Mouse (Mus musculus): Measurements from ENCODE around the gene Nrde2.
"Not testable (repeated sequence)": the region's sequence is repeated elsewhere in the genome, so short reads cannot be mapped to it uniquely, and the experiment has no call there.

The Nrde2 gene

DNA sequence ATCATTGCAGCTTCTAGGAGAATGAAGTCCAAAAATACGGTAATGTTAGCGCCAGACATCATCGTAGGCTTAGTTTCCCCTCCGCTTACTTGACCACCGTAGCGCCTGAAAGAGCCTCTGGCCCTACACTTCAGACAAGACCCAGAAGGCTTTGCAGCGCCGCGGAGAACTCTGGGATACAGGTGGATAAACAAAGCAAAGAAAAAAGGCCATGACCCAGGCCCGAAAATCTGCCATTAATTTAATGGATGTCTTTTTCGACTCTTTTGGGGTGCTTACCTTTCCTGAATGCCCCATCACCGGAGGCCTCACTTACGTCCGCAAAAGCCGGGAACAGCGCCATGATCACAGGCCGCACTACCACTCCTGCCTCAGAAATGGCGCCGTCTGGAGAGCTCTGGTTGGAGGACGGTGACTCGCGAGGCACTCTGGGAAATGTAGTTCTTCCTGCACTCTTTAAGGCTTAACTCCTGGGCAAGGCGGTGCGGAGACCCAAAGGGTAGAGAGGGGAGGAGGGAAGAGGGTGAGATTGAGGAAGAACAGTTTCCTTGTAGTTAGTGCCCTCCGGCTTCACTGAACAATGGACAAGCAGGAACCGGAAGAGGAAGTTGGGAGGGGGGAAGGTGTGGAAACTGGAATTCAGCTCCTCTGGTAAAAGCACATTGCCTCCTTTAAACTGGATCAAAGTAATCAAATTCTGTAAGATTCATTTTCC is at the start of gene Nrde2:
Gene Nrde2, minus strand, starts transcription at position 393 of the 715 bp plus-strand sequence.
- DNase-seq (ENCODE audit: low spot score): peak; percentile 86

DNA sequence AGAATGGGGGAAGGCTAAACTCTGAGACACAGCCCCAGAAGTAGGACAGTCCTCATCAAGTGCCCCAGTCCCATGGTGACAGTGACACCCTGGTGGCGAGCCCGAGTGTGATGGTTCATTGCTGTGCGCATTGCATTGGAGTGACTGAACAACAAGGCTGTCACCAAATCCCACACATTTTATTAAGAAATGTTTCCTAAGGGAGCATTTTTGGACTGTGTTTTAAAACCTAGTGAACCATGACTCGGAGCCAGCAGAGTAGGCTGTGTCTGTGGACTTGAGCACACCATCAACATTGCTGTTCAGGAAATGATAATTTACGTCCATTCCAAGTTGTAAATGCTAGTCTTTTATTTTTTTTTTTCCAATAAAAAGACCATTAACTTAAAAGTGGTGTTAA is 47.5 kb upstream of the Nrde2 start:
- DNase-seq (ENCODE audit: low spot score): no peak

DNA sequence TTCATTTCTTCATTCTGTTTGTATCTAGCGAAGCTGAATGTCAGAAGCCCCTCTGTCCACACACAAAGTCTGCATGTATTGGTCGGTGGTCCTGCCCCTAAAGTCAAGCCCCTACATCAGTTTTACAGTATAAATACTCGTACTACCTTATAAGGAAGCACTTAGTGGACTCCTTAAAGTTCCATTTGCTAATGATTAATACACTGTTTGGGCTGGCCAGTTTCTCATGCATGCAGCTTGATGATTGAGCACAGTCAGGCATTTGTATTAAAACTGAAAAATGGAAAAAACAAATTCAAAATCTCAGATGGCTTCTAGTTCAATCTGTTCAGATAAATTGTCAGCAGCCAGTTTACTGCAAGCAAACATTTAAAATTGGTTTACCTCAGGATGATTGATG is 47.1 kb upstream of the Nrde2 start:
- DNase-seq (ENCODE audit: low spot score): no peak

DNA sequence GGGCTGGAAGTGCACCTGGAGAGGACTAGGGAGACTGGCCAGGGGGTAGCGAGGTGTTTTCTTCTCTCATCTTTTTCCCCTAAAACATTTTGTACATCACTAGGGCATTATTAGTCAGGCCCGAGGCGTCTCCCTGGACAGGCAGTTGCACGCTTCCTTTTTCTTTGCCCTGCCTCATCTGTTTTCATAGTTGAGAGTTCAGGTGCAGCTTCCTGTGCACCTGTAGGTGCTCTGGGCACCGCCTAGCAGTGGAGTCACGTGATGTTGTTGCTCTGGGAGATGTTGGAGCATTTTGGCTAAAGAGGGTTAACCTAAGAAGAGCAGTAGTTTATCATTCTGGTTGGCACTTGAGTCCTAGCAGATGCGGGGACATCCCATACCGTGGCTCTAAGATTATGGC is 45.7 kb upstream of the Nrde2 start:
- no peak for DNase-seq (ENCODE audit: low spot score)

DNA sequence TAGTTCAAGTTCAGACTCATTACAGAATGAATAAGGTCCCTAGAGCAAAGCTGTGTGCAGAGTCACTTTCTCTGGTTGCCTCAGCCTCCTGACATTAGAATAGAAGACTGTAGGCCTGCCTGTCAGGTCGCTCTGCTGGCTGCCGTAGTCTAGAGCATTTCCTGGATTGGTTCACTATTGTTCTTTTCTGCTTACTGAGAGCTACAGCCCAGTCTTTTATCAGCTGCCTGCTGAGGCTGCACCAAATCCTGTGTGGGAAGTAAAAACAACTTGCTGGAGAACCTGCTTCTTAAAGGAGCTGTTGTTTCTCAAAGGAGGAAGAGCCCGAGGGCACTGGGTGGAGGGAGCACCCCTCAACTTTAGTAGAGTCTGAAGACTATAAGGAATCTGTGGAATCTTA is 44.3 kb upstream of the Nrde2 start:
- DNase-seq (ENCODE audit: low spot score): no peak

DNA sequence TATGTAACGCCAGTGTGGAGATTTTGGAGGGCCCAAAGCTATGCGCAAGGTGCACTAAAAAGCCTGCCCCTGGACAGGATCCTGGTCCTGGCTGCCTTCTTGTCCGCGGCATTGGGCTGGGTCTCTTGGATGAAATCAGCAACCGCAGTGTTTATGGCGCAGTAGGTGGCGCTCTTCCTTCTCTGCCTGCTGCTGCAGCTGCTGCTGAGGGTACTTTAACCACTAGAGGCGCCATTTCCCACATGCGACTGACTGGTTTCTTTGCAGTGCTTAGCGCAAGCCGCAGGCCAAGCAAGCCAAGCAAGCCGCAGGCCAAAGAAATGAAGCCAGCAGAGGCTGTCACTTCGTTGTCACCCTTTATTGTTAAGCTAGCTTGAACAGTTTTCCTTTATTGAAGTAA is 42.4 kb upstream of the Nrde2 start:
- peak; percentile 93 for DNase-seq (ENCODE audit: low spot score)

DNA sequence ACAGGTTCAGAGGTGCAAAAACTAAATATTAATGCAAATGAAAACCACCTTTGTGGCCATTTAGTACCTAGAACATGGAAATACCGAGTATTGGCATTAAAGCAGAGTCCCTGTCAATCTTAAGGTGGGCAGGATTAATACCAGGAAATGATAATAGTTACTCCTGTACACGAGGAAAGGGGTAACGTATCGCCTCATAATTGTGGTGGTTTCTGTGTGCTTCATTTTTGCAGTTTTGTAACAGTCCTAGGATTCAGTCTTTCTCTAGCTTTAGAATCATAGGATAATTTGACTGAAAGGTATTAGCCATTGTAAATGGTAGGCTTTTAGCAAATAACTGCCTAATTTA is 41.9 kb upstream of the Nrde2 start:
- DNase-seq (ENCODE audit: low spot score): no peak

DNA sequence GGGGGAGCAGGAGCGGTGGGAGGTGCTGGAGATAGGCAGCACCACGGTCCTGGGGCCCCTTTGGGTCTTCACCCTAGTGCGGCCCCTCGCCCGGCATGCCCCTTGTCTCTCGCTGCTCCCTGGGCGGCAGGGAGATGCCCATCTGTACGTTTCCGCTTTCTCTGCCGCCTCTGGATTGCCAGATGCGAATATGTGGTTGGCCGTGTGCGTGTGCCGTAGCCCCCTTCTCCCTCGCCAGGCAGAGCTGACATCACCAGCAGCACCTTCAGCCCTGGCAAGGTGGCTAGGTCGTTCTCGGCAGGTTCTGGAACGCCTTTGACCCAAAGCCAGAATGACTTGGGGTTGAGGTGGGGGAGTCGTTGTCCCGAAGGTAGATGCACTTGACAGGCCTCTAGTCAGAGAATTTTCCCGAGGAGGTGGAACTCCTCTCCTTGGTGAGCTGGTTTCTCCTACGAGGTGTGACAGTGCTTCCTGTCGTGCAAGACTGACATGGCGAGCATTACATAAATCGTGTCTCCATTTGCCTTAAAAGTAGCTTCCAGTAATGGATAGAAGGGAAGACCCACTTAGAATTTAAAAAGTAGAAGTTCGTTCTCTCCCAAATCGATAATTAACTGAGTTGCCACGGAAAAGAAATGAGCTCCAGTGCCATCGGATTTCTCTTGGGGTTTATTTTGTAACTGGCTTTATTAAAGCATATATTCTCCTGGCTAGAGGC is 41.4 kb upstream of the Nrde2 start:
- peak; percentile 61 for DNase-seq (ENCODE audit: low spot score)

DNA sequence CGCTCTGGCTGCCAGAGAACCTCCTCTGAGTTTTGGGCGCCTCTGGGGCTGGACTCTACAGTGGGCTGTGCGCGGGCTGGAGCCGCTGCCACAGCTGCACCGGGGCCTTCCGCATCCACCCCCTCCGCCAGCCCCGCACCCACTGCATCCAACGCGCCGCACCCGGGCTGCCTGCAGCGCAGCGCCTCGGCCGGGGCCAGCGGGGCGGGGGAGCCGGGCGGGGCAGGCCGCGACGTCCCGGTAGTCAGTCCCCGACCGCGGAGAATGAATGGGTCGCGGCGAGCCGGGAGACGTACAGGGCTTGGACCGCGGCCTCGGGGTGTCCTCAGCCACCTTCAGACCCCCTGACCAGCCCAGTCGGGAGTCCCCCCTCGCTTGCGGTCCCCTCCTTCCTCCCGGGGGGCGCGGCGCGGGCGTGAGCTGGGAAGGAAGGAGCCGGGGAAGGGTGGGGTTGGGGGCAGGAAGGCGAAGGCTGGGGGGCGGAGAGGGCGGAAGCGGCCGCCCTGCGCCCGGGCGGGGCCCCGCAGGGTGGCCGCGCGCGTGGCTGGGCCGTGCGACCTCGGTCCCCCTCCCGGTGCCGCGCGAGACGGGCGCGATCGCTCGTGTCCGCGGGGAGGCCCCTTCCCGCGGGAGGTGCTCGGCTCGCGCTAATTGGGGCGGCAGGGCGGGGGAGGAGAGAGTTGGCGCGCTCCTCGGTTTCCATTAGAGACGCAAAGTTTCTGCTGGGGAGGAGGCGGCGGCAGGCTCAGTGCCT is 40.6 kb upstream of the Nrde2 start:
- peak; percentile 55 for DNase-seq (ENCODE audit: low spot score)

DNA sequence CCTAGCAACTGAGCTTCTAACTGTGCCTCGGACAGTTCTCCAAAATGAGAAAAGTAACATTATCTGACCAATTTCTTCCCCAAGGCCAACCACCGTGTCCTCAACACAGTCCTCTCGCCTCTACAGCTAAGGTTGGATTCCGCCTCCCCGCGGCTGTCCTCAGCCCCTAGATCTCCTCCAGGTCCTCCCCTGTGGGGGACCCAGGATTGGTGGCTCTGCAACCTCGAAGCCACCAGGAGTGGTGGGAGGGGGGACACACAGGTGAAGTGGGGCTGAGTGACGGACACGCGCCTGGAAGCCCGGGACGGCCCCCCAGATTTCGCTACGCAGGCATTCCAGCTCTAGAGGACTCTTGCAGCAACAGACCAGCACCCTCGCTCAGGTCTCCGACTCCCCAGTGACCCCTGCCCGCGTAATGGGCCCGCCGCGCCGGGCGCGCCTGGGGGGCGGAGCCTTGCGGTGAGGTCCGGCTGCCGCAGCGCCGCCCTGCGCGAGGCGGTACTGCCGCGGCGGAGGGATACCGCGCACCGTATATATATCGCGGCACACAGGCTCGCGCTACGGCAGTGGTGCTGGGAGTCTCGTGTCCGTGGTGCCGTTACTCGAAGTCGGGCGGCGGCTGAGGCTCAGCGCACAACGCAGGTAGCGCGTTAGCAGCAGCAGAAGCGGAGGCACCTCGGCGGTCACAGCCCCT is 39.7 kb upstream of the Nrde2 start, which contains the start of gene Calm1:
Gene Calm1, plus strand, starts transcription at position 469 of the 694 bp plus-strand sequence.
- DNase-seq (ENCODE audit: low spot score): peak; percentile 93

DNA sequence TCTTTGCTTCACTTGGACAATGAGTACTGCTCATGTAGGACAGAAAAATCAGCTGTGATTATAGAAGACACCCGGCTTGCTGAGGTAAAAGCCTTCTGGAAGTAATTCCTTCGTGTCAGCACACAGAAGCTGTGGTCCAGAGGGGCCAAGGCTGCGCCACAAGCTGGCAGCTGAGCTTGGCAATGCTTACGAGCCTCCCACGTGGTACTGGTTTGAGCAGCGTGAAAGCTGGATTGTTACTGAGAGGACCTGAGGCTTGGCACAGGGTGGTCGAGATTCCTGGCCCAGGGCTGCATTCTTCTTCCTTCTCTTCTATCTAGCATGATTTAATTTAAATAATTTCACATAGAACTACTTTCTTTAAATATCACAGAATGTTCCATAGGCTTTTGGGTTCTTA is 37.3 kb upstream of the Nrde2 start:
- DNase-seq (ENCODE audit: low spot score): no peak

DNA sequence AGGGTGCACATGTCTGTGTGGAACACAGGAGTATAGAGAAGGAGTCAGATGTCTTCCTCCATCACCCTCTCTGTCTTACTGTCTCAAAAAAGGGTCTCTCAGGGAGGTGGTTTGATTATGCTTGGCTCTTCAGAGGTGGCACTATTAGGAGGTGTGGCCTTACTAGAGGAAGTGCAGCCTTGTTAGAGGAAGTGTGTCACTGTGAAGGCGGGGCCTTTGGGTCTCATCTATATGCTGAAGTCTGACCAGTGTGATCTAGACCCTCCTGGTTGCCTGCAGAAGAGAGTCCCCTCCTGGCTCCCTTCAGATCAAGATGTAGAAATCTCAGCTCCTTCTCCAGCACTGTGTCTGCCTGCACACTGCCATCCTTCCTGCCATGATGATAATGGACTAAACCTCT is 34.7 kb upstream of the Nrde2 start:
- DNase-seq (ENCODE audit: low spot score): no peak

DNA sequence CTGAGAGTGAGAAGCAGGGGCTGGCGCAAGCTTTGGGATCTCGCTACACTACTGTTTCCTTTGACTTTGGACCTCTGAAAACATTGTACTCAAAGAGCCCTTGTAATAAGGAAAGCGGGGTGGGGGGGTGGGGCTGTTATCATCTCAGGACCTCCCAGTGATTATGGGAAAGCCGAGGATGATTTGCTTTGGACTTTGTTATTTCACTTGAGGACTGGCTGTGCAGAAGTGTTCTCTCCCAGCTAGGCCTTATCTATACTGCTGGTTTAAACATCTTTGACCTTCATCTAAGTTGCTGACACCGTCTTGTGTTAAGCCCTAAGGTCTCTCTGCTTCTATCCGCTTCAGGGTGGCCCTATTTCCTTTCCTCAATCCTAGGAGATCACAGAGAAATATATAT is 31.3 kb upstream of the Nrde2 start:
- no peak for DNase-seq (ENCODE audit: low spot score)

DNA sequence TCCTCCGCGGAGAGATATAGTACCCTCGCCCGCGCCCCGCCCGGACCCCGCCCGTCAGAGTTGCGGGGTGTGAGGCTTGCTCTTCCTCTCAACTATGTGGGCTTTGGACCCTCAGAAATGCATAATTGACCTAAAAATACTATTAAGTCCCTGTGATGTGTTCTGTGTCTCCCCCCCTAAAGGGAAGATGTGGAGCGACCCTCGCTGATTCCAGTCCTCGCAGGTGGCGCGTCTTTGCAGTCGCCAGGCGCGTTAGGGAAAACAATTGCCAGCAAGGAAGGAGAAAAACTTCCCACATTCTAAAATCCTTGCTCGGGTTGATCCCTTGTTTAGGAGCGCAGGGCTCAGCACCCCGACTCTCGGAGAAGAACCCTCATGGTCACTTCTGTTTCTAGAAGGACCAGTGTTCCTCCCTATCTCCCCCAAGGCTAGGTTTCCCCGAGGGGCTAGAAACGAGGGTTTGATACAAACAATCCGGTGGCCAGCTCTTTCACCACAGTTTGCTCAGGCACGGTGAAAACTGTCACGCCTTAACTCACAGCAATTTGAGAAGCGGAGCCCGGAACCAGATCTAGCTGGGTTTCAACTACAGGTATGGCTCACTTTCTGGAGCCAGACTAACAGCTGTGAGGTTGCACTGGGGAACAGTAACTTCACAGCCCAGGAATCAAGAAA is 28.4 kb upstream of the Nrde2 start:
- DNase-seq (ENCODE audit: low spot score): no peak

DNA sequence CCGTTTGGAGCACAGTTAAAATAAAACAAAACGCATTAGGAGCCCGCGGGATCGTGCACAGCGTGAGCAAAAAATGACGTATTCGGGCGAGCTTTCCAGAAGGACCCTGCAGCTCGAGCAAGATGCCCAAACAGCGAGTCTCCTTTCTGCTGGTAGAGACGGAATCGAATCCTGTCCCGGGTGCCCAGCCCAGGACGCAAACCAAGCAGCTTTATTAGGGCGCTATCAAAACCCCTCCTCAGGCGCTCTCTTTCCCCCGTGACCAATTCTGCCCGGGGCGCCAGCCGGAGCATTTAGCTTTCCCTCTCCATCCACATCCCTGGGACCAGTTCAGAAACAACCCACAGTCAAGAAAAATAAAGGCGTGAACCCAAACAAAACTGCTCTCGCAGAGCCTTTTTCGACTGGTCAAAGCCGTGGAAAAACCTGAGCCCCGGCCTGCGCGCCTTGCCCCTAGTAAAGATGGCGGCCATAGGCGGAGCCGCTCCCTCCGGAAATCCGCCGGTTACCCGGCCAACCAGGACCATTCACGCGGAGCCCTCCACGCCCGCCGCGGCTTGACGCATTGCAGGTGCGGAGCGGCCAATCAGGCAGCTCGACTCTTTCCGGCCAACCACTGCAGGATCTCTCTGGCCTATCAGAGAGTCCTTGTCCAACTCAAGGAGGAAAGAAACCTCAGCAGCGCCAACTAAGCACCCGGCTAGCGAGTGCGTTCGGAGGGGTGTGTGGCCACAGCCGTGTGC is 27.7 kb upstream of the Nrde2 start:
- DNase-seq (ENCODE audit: low spot score): peak; percentile 97

DNA sequence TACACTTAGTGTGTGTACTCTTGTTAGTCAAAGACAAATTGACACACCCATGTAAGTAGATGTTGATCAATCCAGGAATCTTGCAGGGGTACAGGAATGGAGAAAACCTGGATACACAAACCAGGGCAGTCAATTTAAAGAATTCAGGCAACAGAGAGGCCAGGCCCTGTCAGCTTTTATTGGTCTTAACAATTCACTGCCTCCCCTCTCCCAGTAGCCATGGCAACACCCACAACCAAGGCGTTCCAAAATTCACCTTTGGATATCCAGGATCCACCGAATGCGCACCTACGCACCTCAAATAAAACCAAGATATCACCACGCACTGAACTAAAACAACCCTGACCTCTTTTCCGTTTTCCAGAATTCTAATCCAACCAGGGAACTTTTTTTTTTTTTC is 26.9 kb upstream of the Nrde2 start:
- DNase-seq (ENCODE audit: low spot score): peak; percentile 59

DNA sequence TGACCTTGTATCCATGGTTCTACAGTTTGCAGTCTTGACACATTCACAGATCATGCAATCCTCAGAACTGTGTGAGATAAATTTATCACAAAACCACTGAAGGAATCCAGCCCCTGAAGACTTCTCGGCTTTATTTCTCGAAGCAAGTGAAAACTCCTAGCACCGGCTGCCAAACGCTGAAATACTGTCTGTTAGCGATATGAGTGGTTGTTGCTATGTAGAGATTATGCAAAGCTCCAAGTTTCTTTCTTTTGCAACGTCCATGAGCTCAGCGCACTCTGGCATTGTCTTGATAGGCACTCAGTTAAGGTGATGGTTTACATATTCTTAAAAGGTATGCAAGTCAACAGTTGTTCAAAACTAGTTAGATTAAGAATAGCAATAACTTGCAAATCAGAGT is 26.4 kb upstream of the Nrde2 start:
- no peak for DNase-seq (ENCODE audit: low spot score)

DNA sequence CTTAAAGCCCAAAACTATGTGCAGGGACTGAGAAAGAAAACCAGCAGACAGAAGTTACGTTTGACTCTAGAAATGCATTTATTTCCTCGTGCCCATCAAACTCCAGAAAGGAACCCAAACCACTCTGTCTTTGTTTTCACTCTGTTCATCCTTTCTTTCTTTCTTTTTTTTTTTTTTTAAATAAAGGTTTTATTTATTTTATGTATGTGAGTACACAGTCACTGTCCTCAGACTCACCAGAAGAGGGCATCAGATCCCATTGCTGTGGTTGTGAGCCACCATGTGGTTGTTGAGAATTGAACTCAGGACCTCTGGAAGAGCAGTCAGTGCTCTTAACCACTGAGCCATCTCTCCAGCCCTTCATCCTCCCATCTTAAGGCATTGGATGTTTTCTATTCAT is 25.5 kb upstream of the Nrde2 start:
- not testable (repeated sequence) for DNase-seq (ENCODE audit: low spot score)

DNA sequence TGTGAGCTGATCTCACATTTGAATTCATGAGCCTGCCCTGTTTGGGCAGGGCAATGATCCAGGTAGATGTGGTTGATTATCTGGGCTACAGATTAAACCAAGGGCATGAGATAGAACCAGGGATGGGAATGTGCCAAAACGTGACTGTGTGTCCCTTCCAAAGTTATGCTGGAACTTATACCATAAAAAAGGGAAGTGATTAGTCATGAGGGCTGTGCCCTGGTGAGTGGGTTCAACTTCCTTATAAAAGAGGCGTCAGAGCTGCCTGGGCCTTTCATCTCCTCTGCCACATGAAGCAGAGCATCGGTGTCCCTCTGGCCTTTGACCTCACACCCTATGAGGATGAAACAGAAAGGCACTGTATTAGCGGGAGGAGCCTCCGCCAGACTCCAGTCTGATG is 24.5 kb upstream of the Nrde2 start:
- no peak for DNase-seq (ENCODE audit: low spot score)

DNA sequence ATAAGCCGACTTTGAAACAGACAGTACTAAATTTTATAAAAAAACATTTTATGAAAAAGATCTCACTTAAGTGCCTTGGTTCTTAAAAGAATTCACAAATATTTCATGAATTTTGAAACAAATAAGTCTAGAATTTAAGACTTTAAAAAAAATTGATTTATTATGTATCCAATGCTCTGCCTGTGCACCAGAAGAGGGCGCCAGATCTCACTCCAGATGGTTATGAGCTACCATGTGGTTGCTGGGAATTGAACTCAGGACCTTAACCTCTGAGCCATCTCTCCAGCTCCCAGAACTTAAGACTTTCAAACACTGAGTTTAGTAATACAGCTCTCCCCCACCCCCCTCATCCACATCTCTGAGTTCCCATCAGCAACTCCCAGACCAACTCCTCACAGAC is 23.2 kb upstream of the Nrde2 start:
- no peak for DNase-seq (ENCODE audit: low spot score)

DNA sequence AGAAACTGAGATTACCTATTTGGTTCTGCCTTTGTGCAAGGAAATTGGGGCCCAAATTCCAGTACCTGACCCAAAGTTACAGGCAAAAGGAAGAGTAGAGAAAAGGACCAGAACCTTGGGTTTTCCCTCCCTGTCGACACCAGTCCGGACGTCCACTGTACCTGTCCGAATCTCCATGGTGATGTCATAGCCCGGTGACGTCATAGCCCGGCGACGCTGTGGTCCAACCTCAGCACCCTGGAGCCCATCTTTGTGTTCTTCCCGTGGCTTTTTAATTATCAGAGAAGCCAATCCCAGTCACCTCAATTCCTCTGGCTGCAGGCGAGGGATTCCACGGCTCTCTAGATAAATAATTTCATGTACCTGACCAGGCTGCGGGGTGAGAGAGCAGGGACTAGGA is 21.3 kb upstream of the Nrde2 start:
- no peak for DNase-seq (ENCODE audit: low spot score)

Measured in MN1 (cell line).